Mouse (Mus musculus): Measurements from ENCODE around the gene Kcnt1.

The Kcnt1 gene

DNA sequence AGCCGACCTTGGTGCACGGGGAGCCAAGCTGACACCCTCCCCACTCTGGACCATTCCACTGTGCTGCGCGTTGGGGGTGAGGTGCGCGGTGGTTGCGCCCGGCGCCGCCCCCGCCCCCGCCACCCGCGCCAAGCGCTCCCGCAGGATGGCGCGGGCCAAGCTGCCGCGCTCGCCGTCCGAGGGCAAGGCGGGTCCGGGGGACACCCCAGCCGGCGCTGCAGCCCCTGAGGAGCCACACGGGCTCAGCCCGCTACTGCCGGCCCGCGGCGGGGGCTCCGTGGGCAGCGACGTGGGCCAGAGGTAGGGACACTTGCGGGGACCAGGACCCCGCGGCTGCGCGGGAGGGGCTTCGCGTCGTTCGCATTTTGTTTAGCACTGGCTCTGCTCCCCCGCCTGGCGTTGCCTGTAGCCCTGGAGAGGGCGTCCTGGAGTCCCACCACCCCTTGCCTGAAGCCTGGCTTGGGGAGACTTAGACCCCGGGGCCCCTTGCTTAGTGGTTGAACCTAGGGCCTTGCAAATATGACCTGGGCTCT is 14.3 kb downstream of the Kcnt1 start:
- DNase-seq (ENCODE audit: low spot score in 2 of 2), result no peak

GRCm38 (mm10) chr2:25878516-25878915 is 15.0 kb downstream of the Kcnt1 start:
- no peak for DNase-seq (ENCODE audit: low spot score in 2 of 2)

DNA sequence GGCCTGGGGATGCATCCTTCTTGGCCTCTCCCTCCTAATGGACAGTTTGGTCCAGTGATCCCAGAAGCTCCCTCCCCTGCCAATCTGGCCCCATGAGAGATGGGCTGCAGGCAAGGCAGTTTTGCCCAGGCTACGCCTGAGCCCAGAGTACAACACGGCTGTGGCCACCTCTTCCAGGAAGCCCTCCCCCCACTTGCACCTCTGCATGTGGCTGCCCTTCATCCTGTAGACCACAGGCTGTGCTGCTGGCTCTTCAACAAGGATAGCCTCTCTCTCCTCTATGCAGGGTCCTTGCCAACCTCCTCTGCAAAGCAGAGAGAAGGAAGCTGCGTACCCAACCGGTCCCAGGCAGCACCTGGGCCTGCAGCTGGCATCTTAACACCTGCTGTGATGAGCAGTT is 15.5 kb downstream of the Kcnt1 start:
- DNase-seq (ENCODE audit: low spot score in 2 of 2), result no peak

- no peak for DNase-seq (ENCODE audit: low spot score in 2 of 2)
These were observed 18.7 kb downstream of the Kcnt1 start for GRCm38 (mm10) chr2:25882276-25882675.

DNA sequence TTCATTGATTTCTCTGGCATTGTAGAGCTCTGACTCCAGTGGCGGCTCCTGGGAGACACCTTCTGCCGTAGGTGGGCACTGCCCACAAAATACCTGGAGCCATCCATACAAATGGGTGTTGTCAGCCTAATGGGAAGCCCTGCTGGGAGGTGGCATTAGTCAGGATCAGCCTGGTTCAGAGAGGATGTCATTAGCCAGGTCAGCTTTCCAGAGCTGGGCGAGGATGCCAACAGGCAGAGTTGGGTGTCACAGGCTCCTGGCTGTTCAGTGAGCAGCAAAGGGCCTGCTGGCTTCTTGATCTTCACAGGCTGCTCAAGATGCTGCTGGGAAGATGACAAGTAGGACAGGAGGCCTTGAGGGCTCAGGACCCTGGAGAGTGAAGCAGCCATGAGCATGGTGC is 21.2 kb downstream of the Kcnt1 start:
- DNase-seq (ENCODE audit: low spot score in 2 of 2), result no peak

DNA sequence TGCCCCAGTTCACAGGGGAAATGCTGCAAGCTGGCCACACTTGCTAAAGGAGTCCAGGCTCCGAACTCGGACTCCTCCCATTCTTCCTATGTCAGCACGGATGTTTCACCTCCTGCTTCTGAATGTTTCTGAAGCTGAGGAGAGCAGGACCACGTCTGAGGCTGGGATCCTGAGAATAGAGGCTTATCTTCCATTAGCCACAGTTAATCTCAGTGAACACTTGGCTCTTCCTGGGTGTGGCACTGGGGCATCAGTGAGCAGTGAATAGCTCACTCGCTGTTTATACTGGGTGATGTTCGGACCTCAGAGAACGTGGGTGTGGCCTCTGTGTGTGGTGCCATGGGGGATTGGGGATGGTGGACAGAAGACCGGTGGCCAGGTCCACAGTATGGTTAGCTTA is 23.7 kb downstream of the Kcnt1 start:
- no peak for DNase-seq (ENCODE audit: low spot score in 2 of 2)

DNA sequence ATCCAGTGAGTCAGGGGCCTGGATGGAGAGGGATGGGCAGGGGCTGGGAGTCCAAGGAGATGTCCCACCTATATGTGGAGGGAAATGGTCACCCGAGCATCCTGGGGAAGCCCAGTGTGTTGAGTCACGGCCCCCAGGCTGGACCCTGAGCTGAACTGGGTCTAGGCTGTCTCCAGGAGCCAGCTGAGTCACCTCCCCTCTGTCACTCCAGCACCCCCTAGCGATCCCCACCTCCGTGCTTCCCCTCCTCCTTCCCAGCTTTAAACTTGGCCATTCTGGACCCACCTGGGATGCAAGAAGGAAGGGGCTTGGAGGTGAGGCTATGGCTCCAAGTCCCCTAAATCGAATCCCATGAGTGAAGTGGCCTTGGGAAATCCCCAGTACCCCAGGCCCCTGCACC is 24.6 kb downstream of the Kcnt1 start:
- no peak for DNase-seq (ENCODE audit: low spot score in 2 of 2)

DNA sequence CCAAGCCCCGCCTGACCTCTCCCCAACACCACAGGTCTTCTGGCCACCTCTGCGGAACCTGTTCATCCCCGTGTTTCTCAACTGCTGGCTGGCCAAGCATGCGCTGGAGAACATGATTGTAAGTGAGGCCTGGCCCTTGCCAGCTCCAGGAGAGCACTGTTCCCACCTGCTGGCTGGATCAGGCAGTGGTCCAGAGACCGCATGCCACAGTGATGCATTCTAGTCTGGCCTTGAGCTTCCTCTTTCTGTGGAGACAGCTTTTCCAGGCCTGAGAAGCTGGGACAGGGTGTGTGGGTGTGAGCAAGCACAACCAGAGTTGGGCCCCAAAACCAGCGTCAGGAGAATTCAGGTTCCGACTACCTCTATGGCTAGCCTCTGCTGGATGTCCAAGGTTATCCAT is 28.9 kb downstream of the Kcnt1 start:
- no peak for DNase-seq (ENCODE audit: low spot score in 2 of 2)

DNA sequence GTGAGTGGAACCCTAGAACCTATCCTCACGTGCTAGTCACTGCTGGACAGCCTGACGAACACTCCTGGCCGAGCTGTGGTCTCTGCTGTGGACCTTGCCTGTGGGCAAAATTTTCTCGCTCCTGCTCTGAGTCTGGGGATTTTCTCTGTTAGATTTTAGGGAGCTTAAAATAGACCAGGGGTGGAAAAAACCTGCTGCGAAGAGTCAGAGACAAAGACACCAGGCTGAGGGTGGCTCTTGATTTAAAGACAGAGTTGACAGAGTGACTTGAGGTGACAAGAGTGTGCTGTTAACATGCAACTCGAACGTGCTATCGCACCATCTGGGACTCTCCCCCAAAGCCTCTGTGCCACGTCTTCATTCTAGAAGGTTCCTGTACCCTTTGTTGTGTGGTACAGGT is 35.4 kb downstream of the Kcnt1 start:
- no peak for DNase-seq (ENCODE audit: low spot score in 2 of 2)

DNA sequence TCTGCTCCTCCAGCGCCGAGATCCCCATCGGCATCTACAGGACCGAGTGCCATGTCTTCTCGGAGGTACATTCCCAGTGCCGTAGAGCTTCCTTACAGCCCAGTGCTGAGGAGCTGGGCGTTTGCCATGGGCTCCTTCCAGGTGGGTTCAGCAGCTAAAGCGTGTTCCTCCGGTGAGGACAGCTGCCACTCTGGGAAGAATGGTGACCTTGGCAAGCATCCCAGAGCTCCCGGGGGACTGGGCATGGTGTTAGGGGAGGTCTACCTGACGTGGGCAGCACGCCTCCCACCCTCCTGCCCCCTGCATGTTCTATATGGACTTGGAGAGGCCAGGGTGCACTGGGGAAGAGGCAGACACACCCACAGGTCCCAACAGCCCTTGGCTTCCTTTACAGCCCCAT is 46.3 kb downstream of the Kcnt1 start:
- DNase-seq (ENCODE audit: low spot score in 2 of 2), result no peak

DNA sequence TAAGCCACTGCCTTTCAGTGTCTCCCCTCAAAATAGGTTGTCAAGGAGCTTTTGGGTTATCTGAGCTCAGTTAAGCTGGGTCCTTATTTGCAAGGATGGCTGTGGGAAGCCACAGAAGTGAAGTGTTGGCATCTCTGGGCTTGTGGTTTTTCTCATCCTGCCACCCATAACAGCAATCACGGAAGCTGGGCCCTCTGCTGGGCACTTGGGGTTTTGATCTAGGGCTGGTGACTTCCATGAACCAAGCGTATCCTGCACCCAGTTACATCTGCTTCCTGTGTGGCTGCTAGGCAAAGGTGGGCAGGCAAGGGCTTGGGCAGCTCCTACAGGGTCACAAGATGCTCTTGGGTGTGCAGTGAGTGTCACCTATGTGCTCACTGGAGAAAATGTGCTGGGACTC is 49.7 kb downstream of the Kcnt1 start:
- DNase-seq (ENCODE audit: low spot score in 2 of 2), result peak; percentile 56 to 63

- no peak for DNase-seq (ENCODE audit: low spot score in 2 of 2)
These were observed 50.7 kb downstream of the Kcnt1 start for GRCm38 (mm10) chr2:25914201-25914600.

DNA sequence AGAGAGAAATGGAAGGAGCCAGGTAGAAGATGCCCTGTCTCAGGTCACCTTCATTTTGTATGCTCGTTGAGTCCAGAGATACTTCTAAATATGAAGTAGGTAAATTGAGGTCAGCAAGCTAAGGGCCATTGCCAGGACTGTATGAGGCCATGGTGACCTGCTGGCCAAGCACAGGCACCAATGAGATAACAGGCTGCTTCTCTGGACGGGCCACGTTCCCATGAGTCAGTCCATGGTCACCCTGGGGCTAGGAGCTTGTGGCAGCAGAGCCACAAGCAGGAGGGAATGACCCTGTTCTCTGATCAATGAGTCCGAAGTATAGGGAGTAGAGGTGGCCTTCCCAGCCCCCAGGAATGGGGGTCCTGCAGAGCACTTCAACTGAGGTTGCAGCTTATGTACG is 51.3 kb downstream of the Kcnt1 start:
- no peak for DNase-seq (ENCODE audit: low spot score in 2 of 2)

DNA sequence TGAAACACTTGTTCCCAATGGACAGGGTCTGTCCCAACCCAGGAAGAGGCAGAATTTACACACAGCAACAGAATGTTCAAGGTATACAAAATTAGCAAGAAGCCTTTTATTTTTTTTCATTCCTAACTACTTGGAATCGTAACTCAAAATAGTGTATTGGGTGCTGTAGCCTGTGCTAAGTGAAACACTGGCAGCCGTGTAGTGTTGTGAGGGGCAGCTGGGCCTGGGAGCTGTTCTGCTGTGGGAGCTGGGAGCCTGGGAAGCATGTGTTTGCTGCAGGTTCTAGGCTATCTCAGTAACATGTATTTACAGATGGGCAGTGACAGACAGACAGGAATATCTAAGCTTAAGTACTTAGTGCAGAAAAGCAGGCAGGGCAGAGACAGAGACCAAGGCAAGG is 54.9 kb downstream of the Kcnt1 start:
- no peak for DNase-seq (ENCODE audit: low spot score in 2 of 2)

DNA sequence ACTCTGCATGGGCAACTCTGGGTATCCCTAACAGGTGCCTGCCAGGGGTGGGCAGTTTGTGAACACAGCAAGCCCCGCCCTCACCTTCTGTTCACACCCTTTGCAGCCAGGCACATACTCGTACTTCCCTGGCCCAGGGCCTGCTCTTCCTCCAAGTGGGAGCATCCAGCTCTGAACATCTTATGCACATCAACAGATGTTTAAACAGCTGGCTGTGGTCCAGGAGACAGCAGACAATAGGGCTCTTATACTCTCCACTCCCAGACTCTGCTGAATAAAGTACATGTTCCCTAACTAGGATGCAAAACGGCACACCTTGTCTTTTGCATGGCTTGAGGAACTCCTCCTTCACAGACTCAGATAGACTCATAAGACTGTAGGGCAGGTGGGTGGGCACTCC is 56.4 kb downstream of the Kcnt1 start:
- no peak for DNase-seq (ENCODE audit: low spot score in 2 of 2)

- no peak for DNase-seq (ENCODE audit: low spot score in 2 of 2)
These were observed 60.3 kb downstream of the Kcnt1 start for GRCm38 (mm10) chr2:25923799-25924198.

GRCm38 (mm10) chr2:25924934-25925333 is 61.4 kb downstream of the Kcnt1 start:
- DNase-seq (ENCODE audit: low spot score in 2 of 2), result no peak

GRCm38 (mm10) chr2:25927821-25928220 is 64.3 kb downstream of the Kcnt1 start:
- DNase-seq (ENCODE audit: low spot score in 2 of 2), result no peak

DNA sequence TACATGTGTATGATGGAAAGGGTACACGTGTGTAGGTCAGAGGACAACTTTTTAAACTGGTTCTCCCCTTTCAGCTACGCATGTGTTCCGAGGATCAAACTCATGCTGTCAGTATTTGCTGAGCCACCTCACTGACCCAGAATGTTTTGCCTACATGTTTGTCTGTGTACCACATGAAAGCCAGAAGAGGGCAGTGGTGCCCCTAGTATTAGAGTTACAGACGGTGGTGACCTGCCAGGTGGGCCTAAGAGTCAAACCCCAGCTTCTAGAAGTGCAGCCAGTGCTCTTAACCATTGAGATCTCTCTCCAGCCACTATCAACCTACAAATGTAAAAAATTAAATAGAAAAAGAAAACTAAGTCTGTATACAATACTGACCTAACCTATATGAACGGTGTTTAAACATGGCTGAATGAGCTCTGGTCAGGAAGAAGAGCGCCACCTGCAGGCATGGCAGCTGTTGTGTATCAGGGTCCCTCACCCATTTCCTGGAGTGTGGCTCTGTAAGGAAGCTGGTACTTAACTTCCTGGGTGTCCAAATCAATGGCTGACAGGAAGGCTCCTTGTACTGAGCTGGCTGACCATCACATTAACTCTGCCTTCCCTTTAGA is 67.8 kb downstream of the Kcnt1 start:
- peak; percentile 26 to 37 for DNase-seq (ENCODE audit: low spot score in 2 of 2)

DNA sequence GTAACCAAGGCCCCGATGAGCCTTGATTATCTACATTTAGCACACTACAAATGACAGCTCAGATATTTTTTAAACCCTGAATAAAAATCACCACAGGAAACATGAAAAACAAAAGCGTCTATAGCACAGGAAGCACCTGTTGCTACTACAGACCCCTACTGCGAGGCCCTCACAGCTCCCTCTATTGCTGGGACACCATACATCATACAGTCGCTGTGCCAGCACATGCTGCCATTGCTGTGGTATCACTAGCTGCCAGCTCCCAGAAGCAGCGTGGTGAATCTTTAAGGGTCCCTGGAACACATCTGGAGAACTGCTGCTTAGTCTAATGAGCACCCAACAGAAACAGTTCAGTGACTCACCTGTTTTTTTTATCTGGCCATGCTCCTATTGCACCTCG is 77.0 kb downstream of the Kcnt1 start:
- no peak for DNase-seq (ENCODE audit: low spot score in 2 of 2)

DNA sequence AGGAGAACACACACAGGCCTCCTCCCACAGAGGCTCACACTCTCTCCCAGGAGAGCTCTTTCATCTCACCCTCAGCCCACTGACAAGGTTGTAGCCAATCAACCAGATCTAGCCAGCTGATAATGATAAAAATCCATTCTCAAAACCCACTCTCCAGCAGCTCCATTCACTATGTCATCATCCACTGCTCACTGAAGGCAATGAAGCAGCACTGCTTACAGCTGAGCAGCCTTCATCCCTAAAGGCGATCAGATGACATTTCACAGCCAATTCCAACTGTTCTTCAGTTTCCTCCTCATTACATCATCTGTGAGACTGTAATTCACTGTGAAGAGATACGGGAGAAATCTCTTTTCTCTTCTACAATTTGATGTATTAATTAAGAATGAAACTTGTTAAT is 80.3 kb downstream of the Kcnt1 start:
- DNase-seq (ENCODE audit: low spot score in 2 of 2), result no peak

DNA sequence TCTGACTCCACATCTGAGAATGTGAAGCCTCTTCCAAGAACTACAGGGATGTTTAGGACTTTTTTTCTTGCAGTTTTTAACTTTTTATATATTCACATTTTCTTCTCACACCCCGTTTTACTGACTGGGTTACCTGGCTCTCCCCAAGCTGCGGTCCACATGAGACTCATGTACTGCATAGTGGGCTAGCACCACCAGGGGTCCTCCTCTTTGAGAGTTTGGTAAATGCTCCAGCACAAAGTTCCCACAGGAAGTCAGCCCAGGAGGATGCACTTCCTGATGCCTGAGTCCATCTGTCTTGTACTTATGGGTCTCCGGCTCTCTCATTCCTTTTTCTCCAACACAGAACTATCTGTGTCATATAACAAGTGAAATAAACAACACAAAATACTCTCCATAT is 84.4 kb downstream of the Kcnt1 start:
- no peak for DNase-seq (ENCODE audit: low spot score in 2 of 2)

- no peak for DNase-seq (ENCODE audit: low spot score in 2 of 2)
These were observed 85.8 kb downstream of the Kcnt1 start for GRCm38 (mm10) chr2:25949291-25949690.

Data from natural killer cell, adult 2 months (primary cell).